Mouse (Mus musculus) liver, postnatal 0 days (tissue): ENCODE measurements around the gene P4ha2. TPM values are rescaled to one million over a fixed set of nuclear protein-coding genes. Genes with fewer than 3 reads are reported as not detected.

ENCODE experiments used
- ATAC-seq: fragments of 200-750 bp; cut with Nextera tagmentation; 2 replicates; pipeline ENCODE4 v1.8.0; 2017; ENCODE audit warnings: mild to moderate bottlenecking, moderate library complexity
- DNase-seq: peaks from one replicate; pipeline ENCODE4 v3.0.0-alpha.2; 2016
- H3K27ac ChIP-seq: fragments of 300-500 bp; sonication (generic); 2 replicates; pipeline ENCODE4 v1.5.1; 2014; ENCODE audit warnings: antibody characterized with exemption, moderate library complexity, mild to moderate bottlenecking, low read depth
- H3K27me3 ChIP-seq: fragments of 300-500 bp; sonication (generic); 2 replicates; pipeline ENCODE4 v1.6.1; 2014; ENCODE audit warnings: low read length, control low read depth, mixed read lengths; ENCODE audit not compliant: insufficient read depth
- H3K36me3 ChIP-seq: fragments of 300-500 bp; sonication (generic); replicated peaks from 2 replicates; pipeline ENCODE4 v1.6.1; 2014; ENCODE audit warnings: mild to moderate bottlenecking, control low read depth, low read length, moderate library complexity, mixed read lengths; ENCODE audit not compliant: insufficient read depth
- H3K4me1 ChIP-seq: fragments of 300-500 bp; sonication (generic); 2 replicates; pipeline ENCODE4 v1.6.1; 2014; ENCODE audit warnings: antibody characterized with exemption, mild to moderate bottlenecking, control low read depth; ENCODE audit not compliant: insufficient read depth
- H3K4me2 ChIP-seq: fragments of 300-500 bp; sonication (generic); 2 replicates; pipeline ENCODE4 v1.6.1; 2014; ENCODE audit warnings: low read depth, mild to moderate bottlenecking, low read length, moderate library complexity, mixed read lengths
- H3K4me3 ChIP-seq: fragments of 300-500 bp; sonication (generic); 2 replicates; pipeline ENCODE4 v1.5.1; 2014; ENCODE audit warnings: low read depth, low read length
- H3K9ac ChIP-seq: fragments of 300-500 bp; sonication (generic); replicated peaks from 2 replicates; pipeline ENCODE4 v1.6.1; 2014; ENCODE audit warnings: mild to moderate bottlenecking, moderate library complexity
- H3K9me3 ChIP-seq: fragments of 300-500 bp; sonication (generic); 2 replicates; pipeline ENCODE4 v1.6.1; 2016; ENCODE audit warnings: mild to moderate bottlenecking, control low read depth, low read length, mixed read lengths
- CTCF ChIP-seq: sonication (generic); IDR thresholded peaks from 2 replicates; pipeline ENCODE4 v1.5.1; 2016; ENCODE audit warnings: antibody characterized with exemption, low read depth
- EP300 ChIP-seq: IDR thresholded peaks from 2 replicates; pipeline ENCODE4 v1.6.1; 2016; ENCODE audit warnings: antibody characterized with exemption, low read depth, mild to moderate bottlenecking
- WGBS: fragments of 180-500 bp; shearing (Covaris S2); extraction: QIAGEN DNeasy Blood & Tissue Kit; methylation state at CpG from one replicate; pipeline ENCODE4 v1.1.7; 2014; ENCODE audit not compliant: insufficient replicate concordance; 5-methylcytosine and 5-hydroxymethylcytosine counted together
- polyA plus RNA-seq: library from polyadenylated mRNA; unstranded; fragments of >200 nt; fragmentation: Nextera tagmentation; extraction: Ambion mirVana; gene quantifications from 2 replicates; pipeline ENCODE4 v1.2.1, GENCODE M21; 2015

The P4ha2 gene
- polyA plus RNA-seq, 1 experiment from 2014 or later, result 2.4 TPM

DNA sequence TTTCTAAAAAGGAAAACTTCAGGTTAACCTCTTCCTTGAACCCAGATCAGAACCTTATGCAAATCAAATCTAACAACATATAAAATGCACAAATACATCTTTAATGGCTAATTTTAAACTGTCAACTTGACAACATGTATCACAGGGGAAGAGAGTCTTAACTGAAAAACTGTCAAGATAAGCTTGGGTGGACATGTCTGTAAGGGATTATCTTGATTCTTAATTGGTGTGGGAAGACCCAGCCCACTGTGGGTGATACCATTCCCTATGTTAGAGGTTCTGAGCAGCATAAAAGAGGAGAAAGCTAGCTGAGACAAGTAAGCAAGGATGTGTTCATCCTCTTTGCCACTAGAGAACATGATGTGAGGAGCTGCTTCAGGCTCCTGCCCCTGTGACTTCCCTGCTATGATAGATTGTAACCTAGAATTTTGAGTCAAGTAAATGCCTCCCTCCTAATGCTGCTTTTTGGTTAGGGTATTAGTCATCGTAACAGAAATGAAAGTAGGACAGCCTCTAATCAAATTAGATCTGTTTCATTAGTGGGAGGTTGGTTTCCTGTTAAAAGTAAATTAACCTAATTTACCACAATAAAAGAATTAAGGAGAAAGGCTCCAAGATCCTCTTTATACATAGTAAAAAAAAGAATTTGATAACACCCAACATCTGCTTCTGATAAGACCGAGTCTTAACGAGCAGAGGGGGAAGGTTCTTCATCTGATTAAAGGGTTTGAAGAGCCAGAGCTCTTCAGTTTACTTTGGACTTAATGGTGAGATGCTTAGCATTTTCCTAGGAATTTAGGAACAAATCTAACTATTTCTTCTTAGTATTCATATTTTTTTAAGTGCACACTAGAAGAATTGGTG lies 69.8 kb downstream of the P4ha2 start:
- ATAC-seq (no peak), DNase-seq (no peak)
- no peaks in the 10 kb centered on the region for H3K4me1 ChIP-seq
- no peak overlapping the region for H3K4me2 ChIP-seq
- TF ChIP-seq EP300, result no peak
- TF ChIP-seq CTCF, result no peak
- H3K9ac ChIP-seq, result no peak overlapping the region
- no peaks in the 10 kb centered on the region for H3K27me3 ChIP-seq
- H3K27ac ChIP-seq, result no peak overlapping the region
- 59% methylated on average over 3 of the region's 3 CpGs for WGBS
- no peak overlapping the region for H3K4me3 ChIP-seq
- no peaks in the 10 kb centered on the region for H3K36me3 ChIP-seq
- no peaks in the 10 kb centered on the region for H3K9me3 ChIP-seq

DNA sequence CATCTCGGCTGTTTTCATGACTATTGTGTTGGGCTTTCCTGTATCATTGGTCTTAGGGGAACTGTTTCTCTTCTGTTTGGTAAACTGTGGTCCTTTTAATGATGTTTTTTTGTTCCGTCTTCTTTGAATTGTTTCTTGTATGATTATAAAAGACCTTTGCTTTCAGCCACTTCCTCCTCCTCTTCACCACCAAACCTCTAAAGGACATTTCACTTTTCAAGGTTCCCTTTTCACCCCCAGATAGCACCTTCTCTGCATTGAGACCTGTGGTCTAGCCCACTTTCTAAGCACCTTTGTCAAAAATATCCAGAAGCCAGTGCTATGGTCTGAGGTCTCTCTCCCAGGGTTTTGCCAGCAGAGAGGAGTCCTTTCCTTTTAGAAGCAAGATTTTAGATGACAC lies 71.3 kb downstream of the P4ha2 start:
- no peaks in the 10 kb centered on the region for H3K9me3 ChIP-seq
- no peak overlapping the region for H3K9ac ChIP-seq
- H3K36me3 ChIP-seq, result no peaks in the 10 kb centered on the region
- WGBS, result 23% methylated on average over 2 of the region's 2 CpGs
- H3K4me3 ChIP-seq, result no peak overlapping the region
- H3K27me3 ChIP-seq, result no peaks in the 10 kb centered on the region
- H3K4me1 ChIP-seq, result no peaks in the 10 kb centered on the region
- ATAC-seq (no peak), DNase-seq (no peak)
- no peak overlapping the region for H3K4me2 ChIP-seq
- TF ChIP-seq CTCF (no peak), EP300 (no peak)
- no peak overlapping the region for H3K27ac ChIP-seq

DNA sequence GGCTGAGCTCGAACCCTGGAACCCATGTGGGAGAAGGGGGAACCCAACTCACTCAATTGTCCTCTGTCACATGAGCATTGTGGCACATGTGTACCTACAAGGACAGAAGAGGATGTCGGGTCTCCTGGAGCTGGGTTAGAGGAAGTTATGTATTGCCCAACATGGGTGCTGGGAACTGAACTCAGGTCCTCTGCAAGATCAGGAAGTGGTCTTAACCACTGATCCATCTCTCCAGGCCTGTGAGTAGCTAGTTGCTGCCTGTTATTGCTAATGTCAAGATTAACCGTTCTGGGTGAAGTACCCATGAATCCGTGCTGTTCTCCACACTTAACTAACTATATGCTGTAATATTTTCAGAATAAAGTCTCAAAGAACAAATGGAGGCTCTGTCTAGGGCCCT lies 74.3 kb downstream of the P4ha2 start:
- H3K9me3 ChIP-seq, result no peaks in the 10 kb centered on the region
- WGBS, result 69% methylated on average over 4 of the region's 4 CpGs
- H3K27me3 ChIP-seq, result no peaks in the 10 kb centered on the region
- TF ChIP-seq EP300 (no peak), CTCF (no peak)
- DNase-seq (no peak), ATAC-seq (no peak)
- no peak overlapping the region for H3K27ac ChIP-seq
- H3K36me3 ChIP-seq, result no peaks in the 10 kb centered on the region
- no peak overlapping the region for H3K9ac ChIP-seq
- no peak overlapping the region for H3K4me3 ChIP-seq
- no peak overlapping the region for H3K4me2 ChIP-seq
- H3K4me1 ChIP-seq, result no peaks in the 10 kb centered on the region

DNA sequence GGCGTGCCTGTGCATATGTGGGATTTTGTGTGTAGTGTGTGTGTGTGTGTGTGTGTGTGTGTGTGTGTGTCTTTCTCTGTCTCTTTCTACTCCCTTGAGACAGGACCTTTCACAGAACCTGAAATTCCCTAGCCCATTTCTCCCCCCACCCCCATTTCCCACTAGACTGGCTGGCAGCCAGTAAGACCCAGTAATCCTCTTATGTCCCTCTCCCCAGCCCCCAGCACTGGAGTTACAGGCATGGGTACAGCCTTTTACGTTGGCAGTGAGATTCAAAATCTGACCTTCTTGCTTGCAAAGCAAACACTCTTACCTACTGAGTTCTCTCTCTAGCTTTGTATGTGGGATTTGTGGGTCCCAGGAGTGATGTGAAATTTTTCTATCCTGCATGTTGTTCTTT lies 75.0 kb downstream of the P4ha2 start:
- no peak for ATAC-seq
- DNase-seq, result no peak
- no peaks in the 10 kb centered on the region for H3K4me1 ChIP-seq
- H3K27ac ChIP-seq, result no peak overlapping the region
- H3K4me2 ChIP-seq, result no peak overlapping the region
- no peak for TF ChIP-seq EP300
- no peak for TF ChIP-seq CTCF
- no peaks in the 10 kb centered on the region for H3K36me3 ChIP-seq
- H3K9me3 ChIP-seq, result no peaks in the 10 kb centered on the region
- no peaks in the 10 kb centered on the region for H3K27me3 ChIP-seq
- no peak overlapping the region for H3K9ac ChIP-seq
- no peak overlapping the region for H3K4me3 ChIP-seq
- 76% methylated on average over 2 of the region's 2 CpGs for WGBS

Other genes with a start within 250 kb of the P4ha2 start
- gene Gm12216, start 240.8 kb upstream of the P4ha2 start, polyA plus RNA-seq, result 1.1 and 1.5 TPM in 2 replicates
- 6.8 and 7.2 TPM in 2 replicates for gene Slc22a5, start 208.4 kb upstream of the P4ha2 start, polyA plus RNA-seq
- 0.90 and 1.3 TPM in 2 replicates for gene Slc22a21, start 119.8 kb upstream of the P4ha2 start, polyA plus RNA-seq
- gene Slc22a4, start 72.0 kb upstream of the P4ha2 start, polyA plus RNA-seq, result 12.9 and 13.4 TPM in 2 replicates
- 4.0 TPM in 2 replicates for gene Pdlim4, start 31.1 kb upstream of the P4ha2 start, polyA plus RNA-seq
- gene Csf2, start 149.6 kb downstream of the P4ha2 start, polyA plus RNA-seq, result not detected in 2 replicates
- not detected in 2 replicates for gene Il3, start 167.2 kb downstream of the P4ha2 start, polyA plus RNA-seq
- gene Acsl6, start 203.7 kb downstream of the P4ha2 start, polyA plus RNA-seq, result 0.49 and 0.67 TPM in 2 replicates